Mouse (Mus musculus): ENCODE results near the gene Gm10322.

Gene Gm10322

DNA sequence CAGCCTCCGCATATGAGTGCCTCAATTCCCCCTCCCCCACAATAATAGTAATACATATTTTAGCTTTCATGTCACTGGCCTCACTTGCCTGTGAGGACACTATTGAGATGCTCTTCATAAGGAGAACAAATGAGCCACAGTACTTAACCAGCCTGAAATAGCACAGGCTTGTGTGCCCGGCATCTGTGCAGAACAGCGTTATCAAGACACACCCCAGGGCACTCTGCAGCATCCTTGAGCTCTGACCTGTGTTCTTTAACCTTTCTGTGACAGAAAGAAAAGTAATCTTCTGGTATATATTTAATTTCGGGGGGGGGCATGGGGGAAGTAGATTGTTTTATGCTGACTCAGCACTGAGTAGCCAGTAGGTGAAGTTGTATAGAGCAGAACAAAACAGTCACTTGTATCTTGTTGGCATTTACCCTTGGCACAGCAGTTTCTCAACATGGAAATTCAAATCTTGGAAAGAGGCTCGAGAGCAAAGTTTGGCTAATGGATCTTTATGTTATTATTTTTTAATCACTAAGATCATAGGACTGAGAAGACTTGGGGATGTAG is 31.0 kb downstream of the Gm10322 start:
- DNase-seq (ENCODE audit: low read depth, low spot score), result no peak

DNA sequence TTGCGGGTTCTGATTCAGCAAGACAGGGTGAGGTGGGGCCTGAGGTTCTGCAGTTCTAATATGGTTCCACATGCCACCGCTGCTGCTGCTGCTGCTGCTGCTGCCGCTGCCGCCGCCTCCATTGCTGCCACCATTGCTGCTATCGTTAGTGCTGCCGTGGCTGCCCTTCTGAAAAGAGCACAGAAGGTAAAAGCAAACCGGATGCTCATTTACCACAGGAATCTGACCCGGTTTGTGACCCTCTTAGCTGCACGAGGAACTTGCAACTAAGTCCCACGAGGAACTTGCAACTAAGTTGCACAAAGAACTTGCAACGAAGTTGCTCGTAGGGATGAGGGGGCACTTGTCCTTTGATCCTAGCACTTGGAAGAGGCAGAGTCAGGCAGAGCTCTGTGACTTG is 40.9 kb downstream of the Gm10322 start:
- no peak for DNase-seq (ENCODE audit: low read depth, low spot score)

DNA sequence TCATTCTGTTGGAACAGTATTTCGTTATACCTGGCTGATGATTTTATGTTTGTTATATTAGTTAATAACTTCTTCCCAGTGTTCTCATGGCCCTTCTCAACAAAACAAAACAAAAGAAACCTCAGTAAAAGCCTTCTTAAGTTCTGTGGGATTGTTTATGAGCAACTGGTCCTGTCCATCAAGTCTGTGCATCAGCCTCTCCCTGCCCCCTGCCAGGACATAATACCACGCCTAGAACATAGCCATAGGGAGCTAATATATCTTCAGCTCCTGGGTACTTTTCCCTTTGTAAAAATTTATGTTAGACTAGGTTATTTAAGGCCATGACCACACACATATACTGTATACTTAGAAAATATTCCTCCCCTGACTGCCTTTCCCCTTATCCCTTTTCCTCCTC is 48.9 kb downstream of the Gm10322 start:
- DNase-seq (ENCODE audit: low read depth, low spot score), result no peak

DNA sequence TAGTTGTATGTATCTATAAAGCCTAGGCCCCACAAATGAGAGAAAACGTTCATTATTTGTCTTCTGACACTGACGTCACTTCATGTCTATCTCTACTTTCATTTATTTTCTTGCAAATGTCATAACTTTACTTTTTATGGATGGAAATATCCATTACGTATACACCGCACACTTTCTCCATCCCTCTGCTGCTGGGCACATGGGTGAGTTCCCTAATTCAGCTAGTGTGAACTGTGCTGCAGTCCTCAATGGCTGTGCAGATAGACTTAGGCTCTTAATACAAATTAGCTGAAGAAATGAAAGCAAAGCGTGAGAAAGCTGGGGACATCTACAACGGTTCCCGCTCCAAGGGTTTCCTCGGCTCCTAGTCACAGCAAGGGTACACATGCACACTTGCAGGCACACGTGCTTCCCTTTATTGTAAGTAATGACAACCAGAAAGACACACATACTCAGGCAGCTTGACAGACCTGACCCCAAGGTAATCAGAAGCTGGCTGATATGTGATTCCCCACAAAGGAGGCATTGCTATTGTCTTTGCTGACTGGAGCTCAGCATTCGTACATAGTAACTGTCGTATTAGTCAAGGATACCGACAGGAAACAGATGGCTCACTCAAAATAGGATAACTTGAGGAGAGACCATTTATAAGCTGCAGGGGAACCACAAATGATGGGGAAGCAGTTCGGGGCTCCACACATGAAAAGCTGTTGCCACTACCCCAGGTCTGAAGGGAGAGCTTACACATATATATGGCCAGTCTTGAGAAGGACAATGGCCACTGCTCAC is 49.8 kb downstream of the Gm10322 start:
- DNase-seq (ENCODE audit: low read depth, low spot score), result no peak
